Mouse (Mus musculus) brain, embryonic 14.5 days (tissue): Measurements from ENCODE around the gene Smdt1.

ENCODE experiments used
- CTCF ChIP-seq: fragments of 200-500 bp; IDR thresholded peaks from 2 replicates; pipeline ENCODE4 v1.5.1; 2012; ENCODE audit warnings: inconsistent platforms, mild to moderate bottlenecking, moderate library complexity, borderline replicate concordance; ENCODE audit not compliant: insufficient read depth, insufficient read length; ENCODE audit errors: extremely low read depth
- POLR2A ChIP-seq: fragments of 200-500 bp; IDR thresholded peaks from 2 replicates; pipeline ENCODE4 v1.6.1; 2012; ENCODE audit warnings: mild to moderate bottlenecking, inconsistent platforms, borderline replicate concordance; ENCODE audit not compliant: poor library complexity, insufficient read depth, insufficient read length, severe bottlenecking; ENCODE audit errors: extremely low read depth

- TF ChIP-seq CTCF: no peak
- no peak for TF ChIP-seq POLR2A
Observed at GRCm38 (mm10) chr15:82344971-82345370, 6.2 kb downstream of the Smdt1 start.
